Mouse (Mus musculus) lung, embryonic 16.5 days (tissue): Measurements from ENCODE around the gene Hhatl. TPM values are rescaled to one million over a fixed set of nuclear protein-coding genes. Genes with fewer than 3 reads are reported as not detected.
A peak's percentile ranks its signal among the peaks of the same experiment; 100 is the strongest.

Experiments used
- ATAC-seq: fragments of 200-750 bp; cut with Nextera tagmentation; 2 replicates; pipeline ENCODE4 v1.8.0; 2017; ENCODE audit warnings: low read depth, mild to moderate bottlenecking, moderate library complexity
- H3K27ac ChIP-seq: fragments of 300-500 bp; sonication (generic); 2 replicates; pipeline ENCODE4 v1.5.1; 2014; ENCODE audit warnings: mild to moderate bottlenecking, control low read depth, low read length
- H3K27me3 ChIP-seq: fragments of 300-500 bp; sonication (generic); 2 replicates; pipeline ENCODE4 v1.6.1; 2014; ENCODE audit warnings: low read depth, low read length, mixed read lengths; ENCODE audit not compliant: control insufficient read depth, insufficient read depth
- H3K36me3 ChIP-seq: fragments of 300-500 bp; sonication (generic); 2 replicates; pipeline ENCODE4 v1.6.1; 2014; ENCODE audit warnings: low read length; ENCODE audit not compliant: control insufficient read depth, insufficient read depth
- H3K4me1 ChIP-seq: fragments of 300-500 bp; sonication (generic); replicated peaks from 2 replicates; pipeline ENCODE4 v1.6.1; 2014; ENCODE audit warnings: low read length, mixed read lengths; ENCODE audit not compliant: control insufficient read depth, insufficient read depth
- H3K4me2 ChIP-seq: fragments of 300-500 bp; sonication (generic); 2 replicates; pipeline ENCODE4 v1.6.1; 2014; ENCODE audit warnings: low read depth, low read length, control low read depth
- H3K4me3 ChIP-seq: fragments of 300-500 bp; sonication (generic); 2 replicates; pipeline ENCODE4 v1.5.1; 2014; ENCODE audit warnings: mild to moderate bottlenecking, low read length, control low read depth
- H3K9ac ChIP-seq: fragments of 300-500 bp; sonication (generic); 2 replicates; pipeline ENCODE4 v1.6.1; 2014; ENCODE audit warnings: low read length, control low read depth
- H3K9me3 ChIP-seq: fragments of 300-500 bp; sonication (generic); 2 replicates; pipeline ENCODE4 v1.6.1; 2016; ENCODE audit warnings: low read length; ENCODE audit not compliant: control insufficient read depth
- WGBS: fragments of 180-500 bp; shearing (Covaris S2); extraction: QIAGEN DNeasy Blood & Tissue Kit; methylation state at CpG from one replicate; pipeline ENCODE4 v1.1.7; 2014; 5-methylcytosine and 5-hydroxymethylcytosine counted together
- polyA plus RNA-seq: library from polyadenylated mRNA; unstranded; fragments of >200 nt; fragmentation: Nextera tagmentation; extraction: Ambion mirVana; gene quantifications from 2 replicates; pipeline ENCODE4 v1.2.1, GENCODE M21; 2015

Gene Hhatl
- 1.4 and 2.4 TPM in 2 replicates for polyA plus RNA-seq

DNA sequence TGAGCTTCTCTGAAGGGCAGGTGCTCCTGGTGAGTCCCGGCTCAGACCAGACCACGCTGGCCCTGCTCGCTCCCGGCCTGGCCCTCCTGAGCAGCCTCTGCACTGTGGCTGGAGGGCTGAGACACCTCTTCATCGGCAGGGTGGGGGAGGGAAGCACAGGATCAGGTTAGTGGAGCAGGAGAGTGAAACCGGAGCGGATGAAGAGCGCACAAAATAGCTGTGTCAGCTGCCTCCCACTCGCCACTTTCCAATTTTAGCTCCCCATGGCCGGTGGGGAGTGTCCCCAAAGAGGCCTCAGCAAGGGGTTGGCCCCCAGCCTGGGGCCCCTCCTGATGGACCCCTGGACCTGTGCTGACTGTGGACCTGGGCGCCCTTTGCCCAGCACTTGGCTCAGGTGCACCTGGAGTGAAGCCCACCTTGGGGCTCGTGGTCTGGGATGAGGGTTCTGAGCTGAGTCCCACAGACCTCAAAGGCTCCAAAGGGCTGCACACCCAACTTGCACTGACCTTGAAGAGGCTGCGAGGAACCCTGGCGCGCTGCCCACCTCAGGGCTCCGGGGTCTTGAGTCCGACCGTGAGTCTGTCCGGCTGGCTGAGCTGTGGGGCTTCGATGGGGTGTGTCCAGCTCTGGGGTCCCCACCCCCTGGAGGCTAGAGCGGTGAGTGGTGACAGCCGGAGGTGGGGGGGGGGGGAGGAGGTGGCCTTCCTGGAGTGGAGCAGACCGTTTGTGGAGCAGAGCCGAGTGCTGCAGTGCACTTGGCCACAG is at the start of gene Hhatl:
Hhatl (minus strand) TSS at position 751 of the 765 bp plus-strand sequence.
- Histone ChIP-seq H3K4me3 (no peak within 1 kb of the TSS), H3K9me3 (no peaks in the 10 kb centered on the region), H3K4me2 (no peak within 1 kb of the TSS), H3K27ac (no peak within 1 kb of the TSS), H3K4me1 (0 out of 2 replicates have a peak, but pooled peaks cover 3% of the 10 kb centered on the region), H3K36me3 (no peaks in the 10 kb centered on the region), H3K27me3 (no peaks in the 10 kb centered on the region), H3K9ac (no peak within 1 kb of the TSS)
- no peak for ATAC-seq
- 42% methylated on average over 24 of the region's 24 CpGs for WGBS

DNA sequence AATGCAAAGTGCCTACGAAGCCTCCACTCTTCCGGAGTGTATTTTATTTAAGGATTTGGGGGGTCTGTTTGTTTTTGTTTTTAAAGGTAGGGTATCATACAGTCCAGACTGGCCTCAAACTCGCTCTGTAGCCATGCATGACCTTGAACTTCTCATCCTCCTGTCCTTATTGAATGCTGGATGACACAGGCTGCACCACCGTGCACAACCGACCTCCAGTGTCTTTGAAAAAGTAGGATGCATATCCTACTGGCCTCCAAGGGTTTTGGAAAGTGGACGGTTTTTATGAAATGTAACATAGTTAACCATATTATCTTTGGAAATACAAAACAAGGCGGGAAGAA is 47.3 kb upstream of the Hhatl start:
- Histone ChIP-seq H3K4me3 (peak overlapping the region; percentile 50), H3K27me3 (no peaks in the 10 kb centered on the region), H3K27ac (no peak overlapping the region), H3K9me3 (peaks cover 6% of the 10 kb centered on the region; the same call in 1 of the 2 replicates), H3K36me3 (no peaks in the 10 kb centered on the region), H3K4me2 (peak overlapping the region; percentile 69), H3K4me1 (peaks cover 9% of the 10 kb centered on the region; the same call in 1 of the 2 replicates), H3K9ac (peak overlapping the region; percentile 63)
- peak; percentile 31 for ATAC-seq
- 35% methylated on average over 7 of the region's 7 CpGs for WGBS

DNA sequence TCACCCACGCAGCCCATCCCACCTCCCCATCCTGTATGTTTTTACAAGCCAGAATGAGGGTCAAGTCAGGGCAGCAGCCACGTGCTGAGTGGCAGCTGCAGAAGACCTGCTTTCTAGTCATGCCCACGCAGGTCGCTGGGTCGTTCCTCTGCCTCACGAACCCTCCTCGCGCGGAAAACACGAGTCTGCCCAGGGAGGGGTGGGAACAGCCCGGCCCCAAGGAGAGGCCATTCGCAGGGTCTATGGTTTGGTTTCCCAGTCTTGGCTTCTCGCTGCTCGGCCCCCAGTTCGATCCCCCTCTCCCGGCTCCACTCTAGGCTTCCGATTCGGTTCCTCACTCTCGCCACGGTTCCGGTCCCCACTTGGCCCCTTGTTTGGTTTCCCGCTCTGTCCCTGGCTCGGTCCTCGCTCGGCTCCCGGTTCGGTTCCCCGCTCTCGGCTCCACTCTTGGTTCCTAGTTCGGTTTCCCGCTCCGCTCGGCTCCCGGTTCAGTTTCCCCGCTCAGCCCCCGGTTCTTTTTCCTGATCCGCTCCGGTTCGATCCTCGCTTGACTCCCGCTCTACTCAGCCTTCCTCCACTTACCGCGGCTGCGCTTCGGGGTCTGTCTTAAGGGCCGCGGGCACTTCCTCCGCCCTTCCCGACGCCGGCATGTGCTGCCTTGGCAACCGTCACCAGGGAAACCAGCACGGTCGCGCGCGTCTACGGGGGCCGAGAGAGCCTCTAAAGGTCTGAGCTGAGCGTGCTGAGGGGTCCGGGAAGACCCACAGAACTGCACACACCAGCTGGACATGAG is 46.7 kb upstream of the Hhatl start, which contains the start of gene Ccdc13:
Ccdc13 (minus strand) TSS at position 633 of the 793 bp plus-strand sequence.
- H3K4me2 ChIP-seq: peak within 1 kb of the TSS; percentile 69
- WGBS: 4% methylated on average over 61 of the region's 61 CpGs
- H3K9ac ChIP-seq: peak within 1 kb of the TSS; percentile 63
- peak; percentile 92 for ATAC-seq
- peak within 1 kb of the TSS; percentile 50 for H3K4me3 ChIP-seq
- no peaks in the 10 kb centered on the region for H3K27me3 ChIP-seq
- no peaks in the 10 kb centered on the region for H3K36me3 ChIP-seq
- peaks cover 6% of the 10 kb centered on the region; the same call in 1 of the 2 replicates for H3K9me3 ChIP-seq
- no peak within 1 kb of the TSS for H3K27ac ChIP-seq
- H3K4me1 ChIP-seq: peaks cover 9% of the 10 kb centered on the region; the same call in 1 of the 2 replicates

DNA sequence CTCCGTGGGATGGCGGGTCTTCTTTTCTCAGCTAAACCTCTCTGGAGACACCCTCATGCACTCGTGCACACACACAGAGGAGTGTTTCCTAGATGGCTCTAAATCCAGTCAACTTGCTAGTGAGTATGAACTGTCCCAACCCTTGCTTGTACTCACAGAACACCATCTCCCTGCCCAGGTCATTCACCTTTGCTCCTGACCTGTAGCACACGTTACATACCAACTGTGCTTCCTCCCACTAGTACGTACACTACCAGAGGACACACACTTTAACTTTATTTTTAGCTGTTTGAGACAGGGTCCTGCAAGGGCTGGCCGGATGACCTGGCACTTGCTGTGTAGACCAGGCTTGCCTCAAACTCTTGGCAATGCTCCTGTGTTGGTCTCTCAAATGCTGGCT is 45.7 kb upstream of the Hhatl start:
- Histone ChIP-seq H3K4me3 (no peak overlapping the region), H3K9ac (no peak overlapping the region), H3K9me3 (peaks cover under 1% of the 10 kb centered on the region; the same call in 1 of the 2 replicates), H3K27me3 (no peaks in the 10 kb centered on the region), H3K36me3 (no peaks in the 10 kb centered on the region), H3K4me2 (no peak overlapping the region), H3K4me1 (peaks cover 9% of the 10 kb centered on the region; the same call in 1 of the 2 replicates), H3K27ac (no peak overlapping the region)
- no peak for ATAC-seq
- 89% methylated on average over 6 of the region's 6 CpGs for WGBS

DNA sequence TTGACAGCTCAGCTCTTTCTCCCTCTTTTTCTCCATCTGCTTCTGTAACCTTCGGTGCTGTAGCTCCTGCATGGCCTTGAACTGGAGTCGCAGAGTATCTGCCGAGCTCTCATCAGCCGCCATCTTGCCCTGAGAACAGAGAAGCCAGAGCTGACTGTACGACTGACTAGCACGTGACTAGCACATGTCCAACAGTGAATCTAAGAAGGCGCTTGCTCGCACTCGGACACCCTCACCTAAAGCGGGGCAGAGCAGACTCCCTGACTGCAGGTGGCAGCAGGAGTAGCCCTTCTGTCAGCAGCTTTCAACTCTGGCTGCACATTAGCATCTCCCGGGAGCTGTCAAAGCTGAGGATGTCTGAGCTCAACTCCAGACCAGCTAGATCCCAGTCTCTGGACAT is 41.5 kb upstream of the Hhatl start:
- Histone ChIP-seq H3K4me2 (no peak overlapping the region), H3K36me3 (no peaks in the 10 kb centered on the region), H3K4me1 (peaks cover 2% of the 10 kb centered on the region; the same call in 1 of the 2 replicates)

DNA sequence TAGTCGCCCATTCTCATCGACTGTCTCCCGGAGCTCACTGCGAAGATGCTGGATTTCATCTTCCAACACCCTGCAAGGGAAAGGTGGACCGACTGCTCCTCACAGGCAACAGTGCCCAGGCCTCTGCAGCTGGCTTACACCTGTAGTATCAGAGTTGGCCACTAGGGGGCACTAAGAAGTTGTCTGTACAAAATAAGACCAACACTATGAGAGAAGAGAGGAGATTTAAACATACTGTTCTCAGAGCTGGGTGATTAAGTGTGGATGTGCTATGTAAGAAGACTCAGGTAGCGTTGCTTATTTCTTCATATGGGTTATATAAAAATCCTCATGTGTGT is 38.6 kb upstream of the Hhatl start:
- Histone ChIP-seq H3K27ac (no peak overlapping the region), H3K36me3 (no peaks in the 10 kb centered on the region), H3K27me3 (no peaks in the 10 kb centered on the region), H3K4me2 (no peak overlapping the region), H3K4me3 (no peak overlapping the region), H3K9ac (no peak overlapping the region), H3K4me1 (no peaks in the 10 kb centered on the region), H3K9me3 (no peaks in the 10 kb centered on the region)
- peak; percentile 41; the same call in 1 of the 2 replicates for ATAC-seq
- WGBS: 14% methylated on average over 6 of the region's 6 CpGs

More for the DNA sequence above, 41.5 kb upstream of the Hhatl start:
- H3K4me3 ChIP-seq: no peak overlapping the region
- H3K27me3 ChIP-seq: no peaks in the 10 kb centered on the region
- no peaks in the 10 kb centered on the region for H3K9me3 ChIP-seq
- H3K9ac ChIP-seq: no peak overlapping the region
- no peak overlapping the region for H3K27ac ChIP-seq
- 73% methylated on average over 11 of the region's 11 CpGs for WGBS
- no peak for ATAC-seq

DNA sequence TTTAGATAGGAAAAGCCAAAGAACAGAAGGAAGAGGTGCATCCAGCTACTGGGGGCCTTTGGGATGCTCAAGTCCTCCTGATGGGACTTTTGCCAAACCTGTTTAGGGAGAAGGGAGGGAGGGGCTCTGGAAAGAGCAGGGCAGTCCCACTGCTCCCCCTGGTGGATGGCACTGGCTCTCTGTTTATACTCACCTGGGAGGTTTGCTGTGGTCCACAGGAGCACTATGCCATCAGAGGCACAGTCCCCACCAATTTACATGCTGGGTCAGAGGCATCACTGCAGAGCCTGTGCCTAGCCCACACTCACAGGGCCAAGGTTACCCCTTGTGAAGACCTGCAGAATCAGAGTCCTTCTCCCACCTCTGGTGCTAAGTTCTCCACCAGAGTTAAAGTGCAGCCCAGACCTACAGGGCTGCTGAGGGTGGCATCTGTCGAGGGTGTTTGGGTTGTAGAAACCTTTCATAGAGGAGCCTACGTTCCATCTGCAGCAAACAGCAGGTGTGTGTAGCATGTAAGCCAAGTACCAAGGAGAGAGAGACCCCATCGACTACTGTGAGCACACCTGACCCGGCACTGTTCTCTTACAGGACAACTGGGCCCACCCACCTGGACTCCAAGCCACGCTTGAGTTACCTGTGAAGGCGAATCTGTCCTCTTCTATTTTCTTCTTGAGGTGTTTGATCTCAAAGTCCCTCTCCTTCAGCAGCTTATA is 38.1 kb upstream of the Hhatl start:
- Histone ChIP-seq H3K4me2 (no peak overlapping the region), H3K27me3 (no peaks in the 10 kb centered on the region), H3K27ac (no peak overlapping the region), H3K4me3 (no peak overlapping the region), H3K9ac (no peak overlapping the region), H3K9me3 (no peaks in the 10 kb centered on the region), H3K4me1 (no peaks in the 10 kb centered on the region), H3K36me3 (no peaks in the 10 kb centered on the region)
- ATAC-seq: 0 out of 2 replicates have a peak, but pooled peaks have one; percentile 13
- WGBS: 70% methylated on average over 6 of the region's 6 CpGs

DNA sequence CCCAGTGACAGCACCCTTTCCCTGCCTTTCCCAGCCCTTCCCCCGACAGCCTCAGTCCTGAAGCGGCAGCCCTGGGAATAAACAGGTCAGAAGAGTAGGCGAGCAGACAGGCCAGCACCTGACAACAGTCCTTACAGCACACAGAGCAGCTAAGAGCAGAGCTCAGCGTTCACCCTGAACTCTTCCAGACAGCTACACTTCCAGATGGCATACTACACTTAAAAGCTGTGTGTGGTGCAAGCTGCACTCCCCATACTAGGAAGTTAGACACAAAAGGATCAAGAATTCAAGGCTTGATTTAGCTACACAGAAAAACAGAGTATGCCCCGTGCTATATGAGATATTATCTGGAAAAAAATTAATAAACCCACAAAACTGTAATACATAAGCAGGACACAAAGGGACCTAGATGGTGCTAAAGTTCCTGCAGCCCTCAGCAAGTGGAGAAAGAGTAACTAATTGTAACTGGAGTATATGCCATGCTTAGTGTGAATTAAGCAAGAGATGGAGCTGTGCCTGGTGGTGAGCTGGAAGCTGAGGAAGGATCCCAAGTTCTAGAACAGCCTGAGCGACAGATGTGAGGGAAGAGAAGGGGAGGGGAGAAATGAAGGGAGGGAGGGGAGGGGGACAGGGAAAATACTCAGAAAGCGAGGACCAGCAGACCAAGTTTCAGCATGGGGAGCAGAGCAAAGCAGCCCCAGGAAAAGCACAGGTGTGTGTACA is 37.1 kb upstream of the Hhatl start:
- no peak for ATAC-seq
- H3K4me2 ChIP-seq: no peak overlapping the region
- WGBS: 49% methylated on average over 7 of the region's 7 CpGs
- no peaks in the 10 kb centered on the region for H3K4me1 ChIP-seq
- no peaks in the 10 kb centered on the region for H3K36me3 ChIP-seq
- no peaks in the 10 kb centered on the region for H3K27me3 ChIP-seq
- H3K27ac ChIP-seq: no peak overlapping the region
- no peak overlapping the region for H3K4me3 ChIP-seq
- no peaks in the 10 kb centered on the region for H3K9me3 ChIP-seq
- no peak overlapping the region for H3K9ac ChIP-seq
